Mouse (Mus musculus) right cerebral cortex, postnatal 4 days (tissue): ENCODE results near the gene A930018P22Rik.

Experiments used
- DNase-seq: peaks from one replicate; pipeline ENCODE4 v3.0.0-alpha.2; 2022

Gene A930018P22Rik

GRCm38 (mm10) chr2:104163978-104164487, 41.5 kb downstream of the A930018P22Rik start:
- DNase-seq, result no peak

DNA sequence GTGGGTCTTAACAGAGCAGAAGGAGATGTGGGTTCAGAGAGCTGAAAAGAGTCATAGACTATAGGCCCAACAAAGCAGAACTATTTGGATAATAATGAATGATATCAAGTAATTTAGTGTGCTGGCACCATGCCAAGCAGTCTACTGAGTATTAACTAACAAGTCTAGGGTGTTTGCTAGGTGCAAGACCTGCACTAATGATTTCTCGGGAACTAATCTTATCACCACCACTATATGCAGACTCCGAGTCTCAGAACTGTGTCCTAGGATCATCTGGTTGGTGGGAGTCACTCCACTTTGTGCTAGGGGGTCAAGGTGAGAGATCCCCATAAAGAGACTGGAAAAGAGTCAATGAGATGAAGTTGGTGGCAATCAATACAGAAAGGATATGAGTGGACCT, 43.1 kb downstream of the A930018P22Rik start:
- no peak for DNase-seq

GRCm38 (mm10) chr2:104167765-104168164, 45.2 kb downstream of the A930018P22Rik start:
- no peak for DNase-seq

DNA sequence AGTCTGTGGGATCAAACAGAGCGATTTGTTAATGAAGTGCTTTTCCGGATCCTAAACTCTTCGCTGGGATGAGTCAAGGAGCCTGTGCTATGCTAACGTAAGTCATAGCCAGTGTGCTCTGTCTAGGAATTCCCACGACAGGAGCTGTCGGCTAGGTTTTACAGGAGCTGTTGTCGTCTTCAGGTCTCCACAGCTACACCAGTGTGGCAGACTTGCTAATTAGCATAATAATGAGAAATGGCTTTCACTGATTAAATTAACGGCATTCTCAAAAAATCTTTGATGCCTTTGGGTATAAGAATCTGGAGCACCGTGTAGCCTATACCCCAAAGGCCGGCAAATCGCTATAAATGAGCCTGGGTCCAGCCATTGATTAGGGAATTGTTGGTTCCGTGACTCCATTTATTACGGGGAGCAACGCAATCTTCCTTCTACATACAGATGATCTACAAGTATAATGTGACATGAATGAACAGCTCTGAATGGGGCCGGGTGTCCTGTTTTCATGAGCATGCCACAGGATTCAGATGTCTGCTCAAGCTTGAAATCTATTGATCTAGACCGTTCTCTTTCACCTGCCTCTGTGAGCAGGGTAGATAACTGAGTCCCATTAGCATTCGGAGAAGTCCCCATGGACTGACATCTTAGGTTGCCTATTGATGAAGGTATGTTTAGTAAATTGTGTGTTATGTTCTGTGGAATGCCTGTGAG, 45.8 kb downstream of the A930018P22Rik start:
- DNase-seq, result no peak

DNA sequence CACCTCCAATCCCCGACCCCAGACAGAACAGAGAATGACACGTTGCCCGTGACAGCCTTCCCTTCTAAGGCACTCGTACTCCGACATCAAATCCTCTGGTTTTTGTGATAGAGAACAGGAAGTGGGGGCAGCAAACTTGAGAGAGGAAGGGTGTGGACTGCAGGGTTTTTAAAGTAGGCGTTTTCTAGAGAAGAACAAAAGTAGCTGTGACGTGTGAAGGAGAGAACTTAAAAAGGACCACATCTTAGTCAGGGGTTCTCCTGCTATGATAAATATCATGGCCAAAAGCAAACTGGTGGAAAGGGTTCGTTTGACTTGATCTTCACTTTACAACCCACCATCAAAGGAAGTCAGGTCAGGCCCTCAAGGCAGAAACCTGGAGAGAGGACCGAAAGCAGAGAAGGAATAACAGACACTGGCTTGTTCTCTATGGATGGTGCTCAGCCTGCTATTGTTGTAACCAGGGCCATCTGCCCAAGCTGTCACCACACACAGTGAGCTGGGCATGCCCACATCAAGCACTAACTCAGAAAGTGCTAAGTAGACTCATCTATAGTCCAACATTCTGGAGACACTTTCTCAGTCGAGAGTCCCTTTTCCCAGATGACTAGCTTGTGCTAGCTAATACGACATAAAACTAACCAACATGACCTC, 50.3 kb downstream of the A930018P22Rik start:
- DNase-seq, result no peak

DNA sequence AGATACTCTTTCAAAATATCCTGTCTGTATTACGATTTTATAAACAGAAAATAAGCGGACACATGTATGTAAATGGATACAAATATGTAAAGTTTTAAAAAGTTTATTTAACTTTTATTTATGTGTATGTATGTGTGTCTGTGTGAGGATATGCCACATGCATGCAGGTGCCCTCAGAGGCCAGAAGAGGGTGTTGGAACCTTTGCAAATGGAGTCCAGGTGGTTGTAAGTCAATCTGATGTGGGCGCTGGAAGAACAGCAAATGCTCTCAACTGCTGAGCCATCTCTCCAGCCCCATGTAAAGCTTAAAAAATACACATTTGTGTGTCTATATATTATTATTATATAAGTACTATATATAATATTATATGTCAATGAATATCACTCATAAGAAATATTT, 50.9 kb downstream of the A930018P22Rik start:
- DNase-seq, result no peak
